Comparison of ENCODE assay signal across 13 mouse cellular contexts in genomic region chr5:56943899-56944298, GRCm38 (mm10).
"Had no signal": no experiment of that assay in that cellular context is flagged by ENCODE, and none has a peak within 500 bp of the region (broad histone marks: within the 10 kb centered on the region; RNA-seq: fewer than 3 reads in every experiment).

No protein-coding gene starts in this region.

- H3K4me1 ChIP-seq: limb, embryonic 15.5 days; neural tube, embryonic 15.5 days had no signal

- H3K4me3 ChIP-seq: limb, embryonic 15.5 days; myocyte; neural tube, embryonic 15.5 days had no signal

- DNase-seq: layer of hippocampus, adult 9-11 months; layer of hippocampus, postnatal 36 days; lung, adult 18-20 months; midbrain, embryonic 14.5 days; right cerebral cortex, postnatal 14 days; thymus, postnatal 36 days had no signal

- ATAC-seq: hindbrain, embryonic 16.5 days; inflammation-experienced regulatory T-cells, adult 6 months; intestine, postnatal 0 days had no signal

- H3K9me3 ChIP-seq: limb, embryonic 15.5 days; neural tube, embryonic 15.5 days had no signal

- H3K9ac ChIP-seq: limb, embryonic 15.5 days; liver, embryonic 14.5 days; neural tube, embryonic 15.5 days had no signal

- H3K27me3 ChIP-seq: limb, embryonic 15.5 days; neural tube, embryonic 15.5 days had no signal

- H3K36me3 ChIP-seq: limb, embryonic 15.5 days; neural tube, embryonic 15.5 days had no signal

- H3K27ac ChIP-seq: limb, embryonic 15.5 days; liver, embryonic 14.5 days; neural tube, embryonic 15.5 days had no signal

- H3K4me2 ChIP-seq: limb, embryonic 15.5 days; neural tube, embryonic 15.5 days had no signal
